ENCODE assay signal across 9 mouse cellular contexts in genomic region chr14:61043511-61044310, GRCm38 (mm10). TPM values are rescaled to one million over a fixed set of nuclear protein-coding genes. Genes with fewer than 3 reads are reported as not detected.
A peak's percentile ranks its signal among the peaks of the same experiment; 100 is the strongest.
DNase-seq lines count a peak whose midpoint lies in the region; ATAC-seq and TF ChIP-seq lines count a peak whose summit lies in the region.
"Had no signal": no experiment of that assay in that cellular context is flagged by ENCODE, and none has a peak within 500 bp of the region (broad histone marks: within the 10 kb centered on the region; RNA-seq: fewer than 3 reads in every experiment).

No protein-coding gene starts in this region.

- TF ChIP-seq CTCF in small intestine, adult 2 months (IDR thresholded peaks at IDR 0.05; ENCODE audit: extremely low read depth, insufficient read length, insufficient replicate concordance, low read depth, low read length), result no peak

- peak overlapping the region; percentile 72 for H3K4me2 ChIP-seq in liver, embryonic 11.5 days
- peak overlapping the region; percentile 74 for H3K4me2 ChIP-seq in forebrain, embryonic 13.5 days
- H3K4me2 ChIP-seq in liver, embryonic 13.5 days, result peak overlapping the region; percentile 34

- WGBS in liver, embryonic 11.5 days, result 37% methylated on average over 8 of the region's 8 CpGs
- WGBS in forebrain, embryonic 13.5 days, result under 1% methylated on average over 8 of the region's 8 CpGs
- 41% methylated on average over 8 of the region's 8 CpGs for WGBS in liver, embryonic 13.5 days (ENCODE audit: insufficient replicate concordance)
- WGBS in small intestine, adult 2 months, result 18% methylated on average over 8 of the region's 8 CpGs

- no peak overlapping the region for H3K9ac ChIP-seq in liver, embryonic 11.5 days (ENCODE audit: low read depth, low read length)
- H3K9ac ChIP-seq in forebrain, embryonic 13.5 days, result peak overlapping the region; percentile 59
- no peak overlapping the region for H3K9ac ChIP-seq in liver, embryonic 13.5 days

- H3K27me3 ChIP-seq in liver, embryonic 11.5 days (replicated peaks; ENCODE audit: control insufficient read depth, insufficient read depth, low read length), result peaks cover 23% of the 10 kb centered on the region
- peaks cover 34% of the 10 kb centered on the region for H3K27me3 ChIP-seq in forebrain, embryonic 13.5 days
- H3K27me3 ChIP-seq in liver, embryonic 13.5 days, result peaks cover 29% of the 10 kb centered on the region
- peaks cover 5% of the 10 kb centered on the region; the same call in 1 of the 2 replicates for H3K27me3 ChIP-seq in small intestine, adult 2 months (ENCODE audit: control insufficient read depth, insufficient read depth, low read length)

- no peak for TF ChIP-seq POLR2A in small intestine, adult 2 months (IDR thresholded peaks at IDR 0.05; ENCODE audit: low read depth, low read length)

- H3K36me3 ChIP-seq in liver, embryonic 11.5 days (ENCODE audit: control insufficient read depth, insufficient read depth, low read length), result no peaks in the 10 kb centered on the region
- no peaks in the 10 kb centered on the region for H3K36me3 ChIP-seq in forebrain, embryonic 13.5 days (ENCODE audit: poor library complexity, severe bottlenecking)
- no peaks in the 10 kb centered on the region for H3K36me3 ChIP-seq in liver, embryonic 13.5 days
- no peaks in the 10 kb centered on the region for H3K36me3 ChIP-seq in small intestine, adult 2 months (ENCODE audit: control insufficient read depth, insufficient read depth, low read length)

- H3K9me3 ChIP-seq in liver, embryonic 11.5 days (ENCODE audit: control insufficient read depth, low read length), result no peaks in the 10 kb centered on the region
- no peaks in the 10 kb centered on the region for H3K9me3 ChIP-seq in forebrain, embryonic 13.5 days (replicated peaks)
- H3K9me3 ChIP-seq in liver, embryonic 13.5 days (replicated peaks), result no peaks in the 10 kb centered on the region

- no peak for ATAC-seq in liver, embryonic 11.5 days (replicated peaks; ENCODE audit: low FRiP score)
- ATAC-seq in forebrain, embryonic 13.5 days, result peak; percentile 59; the same call in 1 of the 2 replicates
- no peak for ATAC-seq in liver, embryonic 13.5 days (ENCODE audit: low read depth)
- no peak for ATAC-seq in inflammation-experienced regulatory T-cells, adult 6 months
- ATAC-seq in frontal cortex, adult (ENCODE audit: low TSS enrichment), result no peak
- ATAC-seq: Patski had no signal

- no peaks in the 10 kb centered on the region for H3K4me1 ChIP-seq in liver, embryonic 11.5 days (replicated peaks; ENCODE audit: control insufficient read depth, insufficient read depth, low read length)
- peaks cover 56% of the 10 kb centered on the region for H3K4me1 ChIP-seq in forebrain, embryonic 13.5 days
- peaks cover 7% of the 10 kb centered on the region; the same call in 1 of the 2 replicates for H3K4me1 ChIP-seq in liver, embryonic 13.5 days (replicated peaks)
- H3K4me1 ChIP-seq in small intestine, adult 2 months (ENCODE audit: control insufficient read depth, insufficient read depth, insufficient read length, low read length), result peaks cover 8% of the 10 kb centered on the region

- H3K27ac ChIP-seq in liver, embryonic 11.5 days (ENCODE audit: low read depth, low read length), result no peak overlapping the region; the same call in 1 of the 2 replicates
- H3K27ac ChIP-seq in forebrain, embryonic 13.5 days, result peak overlapping the region; percentile 82
- H3K27ac ChIP-seq in liver, embryonic 13.5 days, result 0 out of 2 replicates have a peak overlapping the region, but pooled peaks have one; percentile 29
- H3K27ac ChIP-seq in small intestine, adult 2 months (ENCODE audit: insufficient read depth, low read depth, low read length), result peak overlapping the region; percentile 57

- peak overlapping the region; percentile 0; the same call in 1 of the 2 replicates for H3K4me3 ChIP-seq in liver, embryonic 11.5 days (ENCODE audit: low read depth, low read length)
- peak overlapping the region; percentile 50 for H3K4me3 ChIP-seq in forebrain, embryonic 13.5 days
- H3K4me3 ChIP-seq in liver, embryonic 13.5 days (replicated peaks), result peak overlapping the region; percentile 6; the same call in 1 of the 2 replicates
- peak overlapping the region; percentile 5; the same call in 1 of the 2 replicates for H3K4me3 ChIP-seq in small intestine, adult 2 months (ENCODE audit: low read depth, low read length)

- no peak for DNase-seq in liver, embryonic 11.5 days (ENCODE audit: low spot score)
- no peak for DNase-seq in liver
- no peak for DNase-seq in liver, embryonic 13.5 days
- no peak for DNase-seq in cerebellum, adult 18-20 months

RNA-seq across cellular contexts. Expression of gene Tnfrsf19, which starts 2.6 kb away (rescaled TPM):
- polyA plus RNA-seq in liver, embryonic 11.5 days (2014; fragmentation: Nextera tagmentation; extraction: Ambion mirVana), result 13.8 and 15.5 TPM in 2 replicates
- 61.3 and 84.4 TPM in 2 replicates for polyA plus RNA-seq in forebrain, embryonic 13.5 days (2015; fragmentation: Nextera tagmentation; extraction: Ambion mirVana)
- polyA plus RNA-seq in liver, embryonic 13.5 days (2015; fragmentation: Nextera tagmentation; extraction: Ambion mirVana), result 4.9 and 6.4 TPM in 2 replicates
- polyA plus RNA-seq in small intestine, adult 2 months (2012; rRNA removed), result 4.0 and 4.7 TPM in 2 replicates
- polyA plus RNA-seq in inflammation-experienced regulatory T-cells, adult 6 months (2017; shearing (Covaris generic)), result not detected

Comparison
In these comparisons a context has a peak if more than half of its experiments do, and no peak if none do; other contexts are left out.
1. H3K4me3 ChIP-seq: peak in every context shown above with its lines; median percentile 50 in forebrain, embryonic 13.5 days; 6 in liver, embryonic 13.5 days; 5 in small intestine, adult 2 months; 0 in liver, embryonic 11.5 days.